Mouse (Mus musculus) hindbrain, postnatal 0 days (tissue): Measurements from ENCODE around the gene Cpne6. TPM values are rescaled to one million over a fixed set of nuclear protein-coding genes. Genes with fewer than 3 reads are reported as not detected.

Experiments
- ATAC-seq: fragments of 200-750 bp; cut with Nextera tagmentation; 2 replicates; pipeline ENCODE4 v1.8.0; 2017; ENCODE audit warnings: mild to moderate bottlenecking, moderate TSS enrichment, moderate library complexity
- DNase-seq: peaks from one replicate; pipeline ENCODE4 v3.0.0-alpha.2; 2015; ENCODE audit warnings: low spot score
- H3K27ac ChIP-seq: fragments of 300-500 bp; sonication (generic); 2 replicates; pipeline ENCODE4 v1.5.1; 2014; ENCODE audit warnings: mild to moderate bottlenecking
- H3K27me3 ChIP-seq: fragments of 300-500 bp; sonication (generic); 2 replicates; pipeline ENCODE4 v1.6.1; 2014; ENCODE audit warnings: low read length, mixed read lengths; ENCODE audit not compliant: insufficient read depth
- H3K36me3 ChIP-seq: fragments of 300-500 bp; sonication (generic); 2 replicates; pipeline ENCODE4 v1.6.1; 2014; ENCODE audit warnings: low read length, mixed read lengths; ENCODE audit not compliant: insufficient read depth
- H3K4me1 ChIP-seq: fragments of 300-500 bp; sonication (generic); 2 replicates; pipeline ENCODE4 v1.6.1; 2014; ENCODE audit warnings: antibody characterized with exemption, low read length, mixed read lengths; ENCODE audit not compliant: insufficient read depth
- H3K4me2 ChIP-seq: fragments of 300-500 bp; sonication (generic); 2 replicates; pipeline ENCODE4 v1.6.1; 2014; ENCODE audit warnings: low read depth, mild to moderate bottlenecking, low read length, moderate library complexity, mixed read lengths
- H3K4me3 ChIP-seq: fragments of 300-500 bp; sonication (generic); 2 replicates; pipeline ENCODE4 v1.5.1; 2014; ENCODE audit warnings: low read length
- H3K9ac ChIP-seq: fragments of 300-500 bp; sonication (generic); replicated peaks from 2 replicates; pipeline ENCODE4 v1.6.1; 2014; ENCODE audit warnings: mild to moderate bottlenecking, low read length, moderate library complexity, mixed read lengths
- H3K9me3 ChIP-seq: fragments of 300-500 bp; sonication (generic); 2 replicates; pipeline ENCODE4 v1.6.1; 2016; ENCODE audit warnings: low read length, mixed read lengths
- CTCF ChIP-seq: IDR thresholded peaks from 2 replicates; pipeline ENCODE4 v1.5.1; 2016; ENCODE audit warnings: antibody characterized with exemption, control low read depth, low read depth
- WGBS: fragments of 180-500 bp; shearing (Covaris S2); extraction: QIAGEN DNeasy Blood & Tissue Kit; methylation state at CpG from one replicate; pipeline ENCODE4 v1.1.7; 2014; 5-methylcytosine and 5-hydroxymethylcytosine counted together
- polyA plus RNA-seq: library from polyadenylated mRNA; unstranded; fragments of >200 nt; fragmentation: Nextera tagmentation; extraction: Ambion mirVana; gene quantifications from 2 replicates; pipeline ENCODE4 v1.2.1, GENCODE M21; 2015
- total RNA-seq: library from RNA; depleted of rRNA; stranded (reverse); fragments of >200 nt; gene quantifications from 2 replicates; pipeline ENCODE4 v1.2.3, GENCODE M21; 2014

Cpne6 gene
- total and polyA plus RNA-seq, 2 experiments from 2014 or later, result 19.7 to 25.3 TPM

GRCm38 (mm10) chr14:55515846-55516245 lies 5.6 kb downstream of the Cpne6 start:
- H3K4me3 ChIP-seq, result no peak overlapping the region
- no peak for DNase-seq
- no peak for TF ChIP-seq CTCF
- H3K4me2 ChIP-seq, result no peak overlapping the region
- H3K9ac ChIP-seq, result no peak overlapping the region
- 82% methylated on average over 4 of the region's 4 CpGs for WGBS
- no peak overlapping the region for H3K27ac ChIP-seq
- ATAC-seq, result no peak
- no peaks in the 10 kb centered on the region for H3K9me3 ChIP-seq
- no peaks in the 10 kb centered on the region for H3K27me3 ChIP-seq
- peaks cover 13% of the 10 kb centered on the region for H3K4me1 ChIP-seq
- H3K36me3 ChIP-seq, result no peaks in the 10 kb centered on the region

GRCm38 (mm10) chr14:55518897-55519296 lies 8.7 kb downstream of the Cpne6 start:
- Histone ChIP-seq H3K4me3 (no peak overlapping the region), H3K9ac (no peak overlapping the region), H3K4me2 (no peak overlapping the region), H3K27ac (peak overlapping the region; percentile 58), H3K27me3 (no peaks in the 10 kb centered on the region), H3K4me1 (peaks cover 12% of the 10 kb centered on the region; the same call in 1 of the 2 replicates), H3K36me3 (no peaks in the 10 kb centered on the region), H3K9me3 (no peaks in the 10 kb centered on the region)
- ATAC-seq (peak; percentile 66), DNase-seq (peak; percentile 81)
- TF ChIP-seq CTCF, result no peak
- 28% methylated on average over 2 of the region's 2 CpGs for WGBS

- 50% methylated on average over 4 of the region's 4 CpGs for WGBS
Observed at GRCm38 (mm10) chr14:55519604-55520003, 9.4 kb downstream of the Cpne6 start.

GRCm38 (mm10) chr14:55520451-55521361 lies 10.5 kb downstream of the Cpne6 start:
- Histone ChIP-seq H3K4me2 (peak overlapping the region; percentile 79), H3K4me3 (peak overlapping the region; percentile 45), H3K9me3 (no peaks in the 10 kb centered on the region), H3K9ac (peak overlapping the region; percentile 65), H3K27ac (peak overlapping the region; percentile 84), H3K27me3 (no peaks in the 10 kb centered on the region), H3K4me1 (peaks cover 12% of the 10 kb centered on the region; the same call in 1 of the 2 replicates), H3K36me3 (no peaks in the 10 kb centered on the region)
- ATAC-seq (peak; percentile 72), DNase-seq (peak; percentile 74)
- WGBS, result under 1% methylated on average over 61 of the region's 61 CpGs
- TF ChIP-seq CTCF, result peak; percentile 52

More at GRCm38 (mm10) chr14:55519604-55520003, 9.4 kb downstream of the Cpne6 start:
- peaks cover 12% of the 10 kb centered on the region; the same call in 1 of the 2 replicates for H3K4me1 ChIP-seq
- ATAC-seq (0 out of 2 replicates have a peak, but pooled peaks have one; percentile 13), DNase-seq (peak; percentile 37)
- H3K36me3 ChIP-seq, result no peaks in the 10 kb centered on the region
- 0 out of 2 replicates have a peak overlapping the region, but pooled peaks have one; percentile 79 for H3K4me2 ChIP-seq
- TF ChIP-seq CTCF, result peak; percentile 34
- peak overlapping the region; percentile 58; the same call in 1 of the 2 replicates for H3K27ac ChIP-seq
- no peak overlapping the region for H3K4me3 ChIP-seq
- no peaks in the 10 kb centered on the region for H3K27me3 ChIP-seq
- no peak overlapping the region for H3K9ac ChIP-seq
- H3K9me3 ChIP-seq, result no peaks in the 10 kb centered on the region

GRCm38 (mm10) chr14:55524062-55524461 lies 13.8 kb downstream of the Cpne6 start:
- DNase-seq (no peak), ATAC-seq (no peak)
- Histone ChIP-seq H3K4me2 (no peak overlapping the region), H3K4me3 (no peak overlapping the region), H3K27me3 (no peaks in the 10 kb centered on the region), H3K36me3 (no peaks in the 10 kb centered on the region), H3K4me1 (peaks cover 12% of the 10 kb centered on the region; the same call in 1 of the 2 replicates), H3K9me3 (no peaks in the 10 kb centered on the region), H3K9ac (no peak overlapping the region), H3K27ac (no peak overlapping the region)
- no peak for TF ChIP-seq CTCF
- 42% methylated on average over 4 of the region's 4 CpGs for WGBS

GRCm38 (mm10) chr14:55524785-55525184 lies 14.5 kb downstream of the Cpne6 start, which contains the start of gene Nrl:
Gene Nrl, minus strand, starts transcription at chr14:55524981.
- H3K4me2 ChIP-seq, result no peak within 1 kb of the TSS
- H3K9me3 ChIP-seq, result no peaks in the 10 kb centered on the region
- TF ChIP-seq CTCF, result no peak
- no peak within 1 kb of the TSS for H3K9ac ChIP-seq
- H3K27ac ChIP-seq, result no peak within 1 kb of the TSS
- H3K36me3 ChIP-seq, result no peaks in the 10 kb centered on the region
- peaks cover 5% of the 10 kb centered on the region; the same call in 1 of the 2 replicates for H3K4me1 ChIP-seq
- WGBS, result 43% methylated on average over 8 of the region's 8 CpGs
- DNase-seq (no peak), ATAC-seq (no peak)
- H3K4me3 ChIP-seq, result no peak within 1 kb of the TSS
- H3K27me3 ChIP-seq, result no peaks in the 10 kb centered on the region
